Mouse (Mus musculus) forebrain, embryonic 10.5 days (tissue): ENCODE results near the gene Vgll4. TPM values are rescaled to one million over a fixed set of nuclear protein-coding genes. Genes with fewer than 3 reads are reported as not detected.

ENCODE experiments used
- DNase-seq: peaks from one replicate; pipeline ENCODE4 v3.0.0-alpha.2; 2017; ENCODE audit warnings: low spot score; ENCODE audit errors: extremely low spot score
- H3K27ac ChIP-seq: fragments of 300-500 bp; sonication (generic); 2 replicates; pipeline ENCODE4 v1.5.1; 2016; ENCODE audit warnings: mild to moderate bottlenecking
- H3K27me3 ChIP-seq: fragments of 300-500 bp; sonication (generic); 2 replicates; pipeline ENCODE4 v1.6.1; 2016; ENCODE audit warnings: mild to moderate bottlenecking; ENCODE audit not compliant: poor library complexity, severe bottlenecking
- H3K36me3 ChIP-seq: fragments of 300-500 bp; sonication (generic); replicated peaks from 2 replicates; pipeline ENCODE4 v1.6.1; 2016; ENCODE audit warnings: mild to moderate bottlenecking, moderate library complexity
- H3K4me1 ChIP-seq: fragments of 300-500 bp; sonication (generic); 2 replicates; pipeline ENCODE4 v1.6.1; 2016
- H3K4me3 ChIP-seq: fragments of 300-500 bp; sonication (generic); 2 replicates; pipeline ENCODE4 v1.5.1; 2016; ENCODE audit warnings: mild to moderate bottlenecking, moderate library complexity
- H3K9me3 ChIP-seq: fragments of 300-500 bp; sonication (generic); 2 replicates; pipeline ENCODE4 v1.6.1; 2016; ENCODE audit warnings: mild to moderate bottlenecking, moderate library complexity
- whole genome bisulfite sequencing: fragments of 180-500 bp; shearing (Covaris S2); methylation state at CpG from one replicate; pipeline ENCODE4 v1.1.7; 2016; 5-methylcytosine and 5-hydroxymethylcytosine counted together
- polyA plus RNA-seq: library from polyadenylated mRNA; unstranded; fragments of >200 nt; fragmentation: Nextera tagmentation; extraction: Ambion mirVana; gene quantifications from 2 replicates; pipeline ENCODE4 v1.2.1, GENCODE M21; 2016

Vgll4 gene
- polyA plus RNA-seq, 1 experiment from 2014 or later, result 81.7 TPM

- 0 out of 2 replicates have a peak overlapping the region, but pooled peaks have one; percentile 25 for H3K27ac ChIP-seq
- no peaks in the 10 kb centered on the region for H3K27me3 ChIP-seq
- no peak overlapping the region for H3K4me3 ChIP-seq
- no peak for DNase-seq
- peaks cover 11% of the 10 kb centered on the region for H3K4me1 ChIP-seq
- H3K9me3 ChIP-seq, result no peaks in the 10 kb centered on the region
- WGBS, result 52% methylated on average over 5 of the region's 5 CpGs
- H3K36me3 ChIP-seq, result peaks cover 16% of the 10 kb centered on the region
Measured at GRCm38 (mm10) chr6:114997471-114997870, 27.7 kb upstream of the Vgll4 start.

GRCm38 (mm10) chr6:114996910-114997309 is 27.1 kb upstream of the Vgll4 start:
- H3K27me3 ChIP-seq, result no peaks in the 10 kb centered on the region
- DNase-seq, result no peak
- H3K4me1 ChIP-seq, result peaks cover 11% of the 10 kb centered on the region
- 85% methylated on average over 5 of the region's 5 CpGs for WGBS
- no peaks in the 10 kb centered on the region for H3K9me3 ChIP-seq
- H3K36me3 ChIP-seq, result peaks cover 14% of the 10 kb centered on the region
- peak overlapping the region; percentile 16; the same call in 1 of the 2 replicates for H3K27ac ChIP-seq
- no peak overlapping the region for H3K4me3 ChIP-seq

- 93% methylated on average over 5 of the region's 5 CpGs for WGBS
- Histone ChIP-seq H3K36me3 (no peaks in the 10 kb centered on the region), H3K27me3 (no peaks in the 10 kb centered on the region), H3K9me3 (no peaks in the 10 kb centered on the region), H3K4me1 (peaks cover 16% of the 10 kb centered on the region), H3K27ac (no peak overlapping the region), H3K4me3 (no peak overlapping the region)
- DNase-seq, result no peak
Measured at GRCm38 (mm10) chr6:114994079-114994478, 24.3 kb upstream of the Vgll4 start.

GRCm38 (mm10) chr6:114993659-114994058 is 23.9 kb upstream of the Vgll4 start:
- H3K27me3 ChIP-seq, result no peaks in the 10 kb centered on the region
- no peaks in the 10 kb centered on the region for H3K9me3 ChIP-seq
- DNase-seq, result no peak
- H3K4me3 ChIP-seq, result no peak overlapping the region
- H3K4me1 ChIP-seq, result peaks cover 19% of the 10 kb centered on the region
- 82% methylated on average over 8 of the region's 8 CpGs for WGBS
- no peaks in the 10 kb centered on the region for H3K36me3 ChIP-seq
- no peak overlapping the region for H3K27ac ChIP-seq

GRCm38 (mm10) chr6:114991909-114992308 is 22.1 kb upstream of the Vgll4 start:
- Histone ChIP-seq H3K9me3 (no peaks in the 10 kb centered on the region), H3K4me3 (no peak overlapping the region), H3K4me1 (peaks cover 18% of the 10 kb centered on the region), H3K36me3 (no peaks in the 10 kb centered on the region), H3K27ac (no peak overlapping the region), H3K27me3 (no peaks in the 10 kb centered on the region)
- 87% methylated on average over 4 of the region's 4 CpGs for WGBS
- DNase-seq, result no peak

- Histone ChIP-seq H3K4me3 (no peak overlapping the region), H3K4me1 (peaks cover 18% of the 10 kb centered on the region), H3K27ac (no peak overlapping the region), H3K9me3 (no peaks in the 10 kb centered on the region), H3K27me3 (no peaks in the 10 kb centered on the region), H3K36me3 (no peaks in the 10 kb centered on the region)
- DNase-seq, result no peak
- WGBS, result 69% methylated on average over 3 of the region's 3 CpGs
Measured at GRCm38 (mm10) chr6:114988619-114988980, 18.8 kb upstream of the Vgll4 start.

GRCm38 (mm10) chr6:114987966-114988618 is 18.3 kb upstream of the Vgll4 start:
- Histone ChIP-seq H3K27me3 (no peaks in the 10 kb centered on the region), H3K27ac (no peak overlapping the region), H3K9me3 (no peaks in the 10 kb centered on the region), H3K36me3 (no peaks in the 10 kb centered on the region), H3K4me3 (no peak overlapping the region), H3K4me1 (peaks cover 18% of the 10 kb centered on the region)
- 72% methylated on average over 7 of the region's 7 CpGs for WGBS
- no peak for DNase-seq

- Histone ChIP-seq H3K36me3 (no peaks in the 10 kb centered on the region), H3K27ac (no peak overlapping the region), H3K4me3 (no peak overlapping the region), H3K9me3 (no peaks in the 10 kb centered on the region), H3K4me1 (peaks cover 2% of the 10 kb centered on the region; the same call in 1 of the 2 replicates), H3K27me3 (no peaks in the 10 kb centered on the region)
- 92% methylated on average over 7 of the region's 7 CpGs for WGBS
- no peak for DNase-seq
Measured at GRCm38 (mm10) chr6:114982671-114983070, 12.9 kb upstream of the Vgll4 start.

GRCm38 (mm10) chr6:114979715-114980114 is 9.9 kb upstream of the Vgll4 start:
- DNase-seq, result no peak
- no peaks in the 10 kb centered on the region for H3K9me3 ChIP-seq
- no peak overlapping the region for H3K27ac ChIP-seq
- H3K27me3 ChIP-seq, result no peaks in the 10 kb centered on the region
- WGBS, result 82% methylated on average over 1 of the region's 1 CpGs
- H3K36me3 ChIP-seq, result no peaks in the 10 kb centered on the region
- no peak overlapping the region for H3K4me3 ChIP-seq
- H3K4me1 ChIP-seq, result no peaks in the 10 kb centered on the region

GRCm38 (mm10) chr6:114976915-114977419 is 7.2 kb upstream of the Vgll4 start:
- DNase-seq, result no peak
- H3K4me1 ChIP-seq, result no peaks in the 10 kb centered on the region
- H3K27ac ChIP-seq, result no peak overlapping the region

GRCm38 (mm10) chr6:114974331-114974730 is 4.5 kb upstream of the Vgll4 start:
- H3K36me3 ChIP-seq, result no peaks in the 10 kb centered on the region
- no peak overlapping the region for H3K4me3 ChIP-seq
- WGBS, result 87% methylated on average over 1 of the region's 1 CpGs
- no peak overlapping the region for H3K27ac ChIP-seq
- DNase-seq, result no peak
- H3K4me1 ChIP-seq, result peaks cover 18% of the 10 kb centered on the region
- peaks cover 33% of the 10 kb centered on the region for H3K27me3 ChIP-seq
- H3K9me3 ChIP-seq, result no peaks in the 10 kb centered on the region; the same call in 1 of the 2 replicates

More at GRCm38 (mm10) chr6:114976915-114977419, 7.2 kb upstream of the Vgll4 start:
- 93% methylated on average over 7 of the region's 7 CpGs for WGBS
- no peaks in the 10 kb centered on the region for H3K9me3 ChIP-seq
- no peaks in the 10 kb centered on the region for H3K36me3 ChIP-seq
- peaks cover 7% of the 10 kb centered on the region for H3K27me3 ChIP-seq
- no peak overlapping the region for H3K4me3 ChIP-seq

GRCm38 (mm10) chr6:114972988-114973387 is 3.2 kb upstream of the Vgll4 start:
- no peak overlapping the region for H3K4me3 ChIP-seq
- no peak for DNase-seq
- H3K4me1 ChIP-seq, result peaks cover 31% of the 10 kb centered on the region
- no peaks in the 10 kb centered on the region for H3K36me3 ChIP-seq
- no peaks in the 10 kb centered on the region; the same call in 1 of the 2 replicates for H3K9me3 ChIP-seq
- H3K27me3 ChIP-seq, result peaks cover 47% of the 10 kb centered on the region
- H3K27ac ChIP-seq, result no peak overlapping the region
- WGBS, result 88% methylated on average over 1 of the region's 1 CpGs

GRCm38 (mm10) chr6:114970895-114971294 is 1.1 kb upstream of the Vgll4 start:
- Histone ChIP-seq H3K4me3 (no peak overlapping the region), H3K27me3 (peaks cover 68% of the 10 kb centered on the region), H3K9me3 (no peaks in the 10 kb centered on the region; the same call in 1 of the 2 replicates), H3K27ac (no peak overlapping the region), H3K4me1 (peaks cover 41% of the 10 kb centered on the region), H3K36me3 (no peaks in the 10 kb centered on the region)
- WGBS, result 73% methylated on average over 5 of the region's 5 CpGs
- peak; percentile 29 for DNase-seq
